Mouse (Mus musculus): ENCODE measurements at regions not wholly inside any gene's neighbourhood (a gene's known extent, or its start where the extent isn't known, plus 50 kb on each side); places are given as distances from the start of the nearest gene placed in this dataset.

- no peak for DNase-seq (ENCODE audit: low read depth)
These were observed 425.5 kb downstream of the 1810013L24Rik start for GRCm38 (mm10) chr16:9255351-9255750.

GRCm38 (mm10) chr16:9260966-9261365 is 431.1 kb downstream of the 1810013L24Rik start:
- DNase-seq (ENCODE audit: low read depth) = no peak

- DNase-seq (ENCODE audit: low read depth) = no peak
These were observed 434.8 kb downstream of the 1810013L24Rik start for GRCm38 (mm10) chr16:9264554-9265145.

GRCm38 (mm10) chr16:9267204-9267603 is 437.3 kb downstream of the 1810013L24Rik start:
- DNase-seq (ENCODE audit: low read depth) = no peak

- DNase-seq (ENCODE audit: low read depth) = no peak
These were observed 440.2 kb downstream of the 1810013L24Rik start for GRCm38 (mm10) chr16:9270099-9270498.

GRCm38 (mm10) chr16:9270671-9271070 is 440.8 kb downstream of the 1810013L24Rik start:
- no peak for DNase-seq (ENCODE audit: low read depth)

GRCm38 (mm10) chr16:9273751-9274300 is 443.9 kb downstream of the 1810013L24Rik start:
- no peak for DNase-seq (ENCODE audit: low read depth)

- no peak for DNase-seq (ENCODE audit: low read depth)
These were observed 444.7 kb downstream of the 1810013L24Rik start for GRCm38 (mm10) chr16:9274583-9275100.

- no peak for DNase-seq (ENCODE audit: low read depth)
These were observed 445.5 kb downstream of the 1810013L24Rik start for GRCm38 (mm10) chr16:9275426-9275825.

GRCm38 (mm10) chr16:9277064-9277463 is 447.2 kb downstream of the 1810013L24Rik start:
- no peak for DNase-seq (ENCODE audit: low read depth)

- no peak for DNase-seq (ENCODE audit: low read depth)
These were observed 449.8 kb downstream of the 1810013L24Rik start for GRCm38 (mm10) chr16:9279726-9280125.

- DNase-seq (ENCODE audit: low read depth) = no peak
These were observed 450.5 kb downstream of the 1810013L24Rik start for GRCm38 (mm10) chr16:9280431-9280830.

- peak; percentile 5 for DNase-seq (ENCODE audit: low read depth)
These were observed 451.0 kb downstream of the 1810013L24Rik start for GRCm38 (mm10) chr16:9280931-9281330.

GRCm38 (mm10) chr16:9284423-9284822 is 454.5 kb downstream of the 1810013L24Rik start:
- DNase-seq (ENCODE audit: low read depth) = no peak

- DNase-seq (ENCODE audit: low read depth) = no peak
These were observed 456.0 kb downstream of the 1810013L24Rik start for GRCm38 (mm10) chr16:9285921-9286320.

GRCm38 (mm10) chr16:9287557-9287956 is 457.7 kb downstream of the 1810013L24Rik start:
- no peak for DNase-seq (ENCODE audit: low read depth)

GRCm38 (mm10) chr16:9291356-9292020 is 461.6 kb downstream of the 1810013L24Rik start:
- DNase-seq (ENCODE audit: low read depth) = no peak

GRCm38 (mm10) chr16:9303134-9303533 is 473.2 kb downstream of the 1810013L24Rik start:
- no peak for DNase-seq (ENCODE audit: low read depth)

GRCm38 (mm10) chr16:9304079-9304478 is 474.2 kb downstream of the 1810013L24Rik start:
- DNase-seq (ENCODE audit: low read depth) = no peak

GRCm38 (mm10) chr16:9310744-9311143 is 480.8 kb downstream of the 1810013L24Rik start:
- DNase-seq (ENCODE audit: low read depth) = no peak

- DNase-seq (ENCODE audit: low read depth) = no peak
These were observed 505.7 kb downstream of the 1810013L24Rik start for GRCm38 (mm10) chr16:9335626-9336025.

GRCm38 (mm10) chr16:9336063-9336462 is 506.2 kb downstream of the 1810013L24Rik start:
- no peak for DNase-seq (ENCODE audit: low read depth)

- DNase-seq (ENCODE audit: low read depth) = no peak
These were observed 509.6 kb downstream of the 1810013L24Rik start for GRCm38 (mm10) chr16:9339456-9339855.

Measured in NIH3T3 (cell line).